Mouse (Mus musculus) retina, embryonic 14.5 days (tissue): Measurements from ENCODE around the gene Gm49318.
A peak's percentile ranks its signal among the peaks of the same experiment; 100 is the strongest.

Experiments
- DNase-seq: peaks from one replicate; pipeline ENCODE4 v3.0.0-alpha.2; 2015; ENCODE audit warnings: low spot score

Gm49318 gene

GRCm38 (mm10) chr9:22030386-22030785, 40.7 kb downstream of the Gm49318 start:
- no peak for DNase-seq

- DNase-seq: no peak
Measured at GRCm38 (mm10) chr9:22028467-22028866, 42.6 kb downstream of the Gm49318 start.

- DNase-seq: peak; percentile 25
Measured at GRCm38 (mm10) chr9:22024592-22024991, 46.5 kb downstream of the Gm49318 start.

GRCm38 (mm10) chr9:22017208-22017825, 53.7 kb downstream of the Gm49318 start:
- DNase-seq: no peak

- no peak for DNase-seq
Measured at GRCm38 (mm10) chr9:22016245-22016644, 54.8 kb downstream of the Gm49318 start.

- DNase-seq: no peak
Measured at GRCm38 (mm10) chr9:22012731-22013130, 58.3 kb downstream of the Gm49318 start.

- DNase-seq: no peak
Measured at GRCm38 (mm10) chr9:22011055-22011454, 60.0 kb downstream of the Gm49318 start.

GRCm38 (mm10) chr9:22004546-22004945, 66.5 kb downstream of the Gm49318 start:
- no peak for DNase-seq

GRCm38 (mm10) chr9:22003163-22003554, 67.9 kb downstream of the Gm49318 start:
- DNase-seq: no peak

- peak; percentile 99 for DNase-seq
Measured at GRCm38 (mm10) chr9:22002194-22003162, 68.6 kb downstream of the Gm49318 start, which contains the start of the genes Ccdc151 and Prkcsh. Ccdc151 (minus strand) TSS chr9:22002634. Prkcsh (plus strand) TSS chr9:22002806.

GRCm38 (mm10) chr9:22001633-22002032, 69.4 kb downstream of the Gm49318 start:
- DNase-seq: no peak

- no peak for DNase-seq
Measured at GRCm38 (mm10) chr9:22000296-22000695, 70.8 kb downstream of the Gm49318 start.

- DNase-seq: no peak
Measured at GRCm38 (mm10) chr9:21996178-21996867, 74.7 kb downstream of the Gm49318 start.

GRCm38 (mm10) chr9:21992227-21992626, 78.8 kb downstream of the Gm49318 start:
- no peak for DNase-seq

GRCm38 (mm10) chr9:21989230-21990110, 81.6 kb downstream of the Gm49318 start, which contains the start of gene Rgl3:
Rgl3 (minus strand) TSS chr9:21989446.
- peak; percentile 68 for DNase-seq

GRCm38 (mm10) chr9:21988421-21989101, 82.5 kb downstream of the Gm49318 start:
- DNase-seq: peak; percentile 49

- DNase-seq: no peak
Measured at GRCm38 (mm10) chr9:21987592-21988342, 83.3 kb downstream of the Gm49318 start.
